Mouse (Mus musculus) liver, adult 2 months (tissue): ENCODE measurements around the gene Rab8a.

ENCODE experiments used
- CTCF ChIP-seq: fragments of 200-500 bp; IDR thresholded peaks from 2 replicates; pipeline ENCODE4 v1.5.1; 2011; ENCODE audit warnings: low read depth, low read length, control low read depth
- POLR2A ChIP-seq: fragments of 200-500 bp; IDR thresholded peaks from 2 replicates; pipeline ENCODE4 v1.6.1; 2011; ENCODE audit warnings: low read length, control low read depth; ENCODE audit not compliant: insufficient read depth; ENCODE audit errors: extremely low read depth

DNA sequence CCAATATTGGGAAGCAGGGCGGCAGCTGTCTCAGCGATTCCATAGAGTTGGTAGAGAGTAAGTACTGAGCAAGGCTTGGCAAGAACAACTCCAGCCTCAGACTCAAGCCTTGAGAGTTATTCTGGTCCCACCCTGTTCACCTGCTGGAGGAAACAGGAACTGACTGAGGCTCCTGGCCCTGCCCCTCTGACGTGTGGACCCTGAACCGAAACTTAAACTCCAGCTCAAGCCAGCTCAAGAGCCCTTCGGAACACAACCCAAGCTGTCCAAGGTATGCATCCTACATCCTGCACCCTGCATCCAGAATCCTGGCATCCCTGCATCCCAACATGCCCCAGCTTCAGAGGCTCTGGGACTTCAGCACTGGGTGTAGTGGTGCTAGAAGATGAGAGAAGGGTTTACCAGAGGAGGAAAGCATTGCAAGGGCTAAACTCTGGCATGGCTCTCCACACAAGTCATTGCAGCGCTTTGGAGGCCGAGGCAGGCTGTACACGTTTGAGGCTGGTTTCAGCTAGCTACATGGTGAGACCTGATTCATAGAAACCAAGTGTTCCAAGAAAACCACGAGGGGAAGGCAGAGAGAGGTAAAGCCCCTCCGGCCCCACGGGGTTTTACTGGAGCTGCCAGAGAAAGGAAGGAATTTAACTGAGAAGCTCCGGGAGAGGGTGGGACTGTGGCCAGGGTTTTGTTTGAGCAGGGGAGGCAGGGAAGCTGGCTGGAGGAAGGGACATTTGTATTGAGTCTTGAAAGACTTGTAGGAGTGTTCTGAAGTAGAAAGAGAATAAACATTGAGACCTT lies 28.6 kb downstream of the Rab8a start, which contains the start of gene Hsh2d:
- no peak for TF ChIP-seq CTCF
- TF ChIP-seq POLR2A, result no peak
